Mouse (Mus musculus) bone marrow, adult 2 months (tissue): ENCODE data around the gene Megf8.

Experiments
- CTCF ChIP-seq: fragments of 200-500 bp; IDR thresholded peaks from 2 replicates; pipeline ENCODE4 v1.5.1; 2011; ENCODE audit warnings: low read length, control low read depth; ENCODE audit not compliant: control insufficient read depth, insufficient read depth
- POLR2A ChIP-seq: fragments of 200-500 bp; IDR thresholded peaks from 2 replicates; pipeline ENCODE4 v1.6.1; 2011; ENCODE audit warnings: low read depth, mild to moderate bottlenecking, control low read depth, low read length, borderline replicate concordance; ENCODE audit not compliant: control insufficient read depth

- TF ChIP-seq CTCF, result peak; percentile 0; the same call in 1 of the 2 replicates
- TF ChIP-seq POLR2A, result peak; percentile 97
Measured at GRCm38 (mm10) chr7:25281734-25282601, 35.0 kb upstream of the Megf8 start.
